Mouse (Mus musculus): ENCODE data around the gene Wscd2.
A peak's percentile ranks its signal among the peaks of the same experiment; 100 is the strongest.
"Not testable (repeated sequence)": the region's sequence is repeated elsewhere in the genome, so short reads cannot be mapped to it uniquely, and the experiment has no call there.

The Wscd2 gene

DNA sequence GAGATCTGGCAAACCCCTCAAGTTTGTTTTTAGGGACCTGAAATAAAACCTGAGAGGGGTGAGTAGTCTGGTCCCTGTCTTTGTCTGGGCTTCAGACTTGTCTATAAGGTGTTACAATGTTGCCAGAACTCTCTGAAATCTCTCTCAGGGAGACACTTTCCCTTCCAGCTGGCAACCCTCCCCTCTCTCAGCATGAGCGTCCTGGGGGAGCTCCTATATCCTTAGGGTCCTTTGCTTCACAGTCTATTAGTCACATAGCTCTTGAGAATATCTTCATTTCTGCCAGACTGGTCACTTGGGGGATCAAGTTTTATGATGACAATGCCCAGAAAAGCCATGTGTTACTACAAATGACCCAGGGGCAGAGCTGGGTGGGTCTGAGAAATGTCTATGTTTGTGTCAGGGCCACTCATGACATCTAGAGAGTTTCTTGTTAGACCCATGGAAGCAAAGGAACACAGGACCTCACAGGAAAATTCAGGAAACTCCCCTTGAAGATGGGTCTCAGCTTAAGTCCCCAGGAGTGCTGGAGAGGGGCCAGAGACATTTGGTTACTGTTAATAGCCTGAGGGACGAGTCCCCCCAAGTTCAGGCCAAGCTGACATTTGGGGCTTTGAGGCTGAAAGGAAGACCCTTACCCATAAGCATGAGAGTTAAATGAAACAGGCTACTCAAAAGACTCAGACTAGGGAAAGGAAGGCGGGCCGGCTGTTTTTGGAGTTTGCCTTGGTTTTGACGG, 93.5 kb downstream of the Wscd2 start:
- peak; percentile 48 for DNase-seq (ENCODE audit: low read depth, low spot score)

DNA sequence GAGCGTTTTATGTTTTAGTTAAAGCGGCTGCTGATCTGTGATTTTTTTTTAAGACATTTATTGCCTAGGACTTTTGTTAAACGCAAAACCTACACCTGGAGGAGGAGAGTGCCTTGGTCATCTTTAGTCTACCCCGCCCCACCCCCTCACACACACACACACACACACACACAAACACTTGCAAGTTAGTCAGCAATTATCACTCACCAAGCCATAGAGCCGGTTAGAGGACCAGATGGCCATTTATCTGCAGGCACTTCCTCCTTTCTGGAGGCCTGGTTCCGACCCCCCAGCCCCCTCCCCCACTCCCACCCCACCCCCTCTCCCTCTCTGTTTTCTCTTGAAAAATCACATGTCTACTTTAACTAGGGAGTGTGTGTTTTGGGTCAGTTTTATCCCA, 94.3 kb downstream of the Wscd2 start:
- DNase-seq (ENCODE audit: low read depth, low spot score), result peak; percentile 52

DNA sequence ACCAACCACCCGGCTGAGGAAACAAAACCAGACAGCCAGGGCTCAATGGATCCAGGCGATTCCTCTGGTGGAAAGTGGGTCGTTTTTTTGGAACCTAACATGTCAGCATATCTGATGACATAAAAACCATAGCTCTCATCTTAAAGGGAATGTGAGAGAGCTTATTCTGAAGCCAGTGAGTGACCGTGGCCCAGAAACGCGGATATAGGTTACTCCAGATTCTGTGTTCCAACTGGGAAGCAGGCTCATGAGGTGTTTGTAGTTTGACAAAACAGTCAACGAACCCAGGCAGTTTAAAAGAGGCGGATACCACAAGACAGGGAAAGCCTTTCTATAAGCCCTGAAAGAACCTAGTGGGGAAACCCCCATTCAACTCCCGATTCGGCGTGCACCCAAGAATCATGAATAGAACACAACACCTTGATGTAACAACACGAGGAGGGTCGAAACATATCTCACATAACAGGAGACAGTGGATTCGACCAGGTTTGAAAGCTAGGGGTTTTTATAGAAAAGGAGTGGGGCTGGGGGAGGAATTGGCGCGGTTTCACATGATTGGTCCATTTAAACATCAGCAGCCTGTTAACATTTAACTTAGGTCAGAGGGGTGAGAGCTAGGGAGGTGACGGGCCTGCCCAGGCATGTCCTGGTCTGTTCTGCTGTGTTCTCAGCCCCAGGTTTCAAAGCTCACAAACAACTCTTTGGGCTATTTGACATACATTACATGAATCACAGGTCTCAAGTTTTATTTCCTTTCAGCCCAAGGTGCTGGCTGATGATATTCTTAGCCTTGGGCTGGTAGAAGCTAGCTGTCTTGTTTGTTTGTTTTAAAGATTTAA, 95.7 kb downstream of the Wscd2 start:
- DNase-seq (ENCODE audit: low read depth, low spot score), result not testable (repeated sequence)

- DNase-seq (ENCODE audit: low read depth, low spot score), result not testable (repeated sequence)
Measured at GRCm38 (mm10) chr5:113586458-113586849, 96.3 kb downstream of the Wscd2 start.

DNA sequence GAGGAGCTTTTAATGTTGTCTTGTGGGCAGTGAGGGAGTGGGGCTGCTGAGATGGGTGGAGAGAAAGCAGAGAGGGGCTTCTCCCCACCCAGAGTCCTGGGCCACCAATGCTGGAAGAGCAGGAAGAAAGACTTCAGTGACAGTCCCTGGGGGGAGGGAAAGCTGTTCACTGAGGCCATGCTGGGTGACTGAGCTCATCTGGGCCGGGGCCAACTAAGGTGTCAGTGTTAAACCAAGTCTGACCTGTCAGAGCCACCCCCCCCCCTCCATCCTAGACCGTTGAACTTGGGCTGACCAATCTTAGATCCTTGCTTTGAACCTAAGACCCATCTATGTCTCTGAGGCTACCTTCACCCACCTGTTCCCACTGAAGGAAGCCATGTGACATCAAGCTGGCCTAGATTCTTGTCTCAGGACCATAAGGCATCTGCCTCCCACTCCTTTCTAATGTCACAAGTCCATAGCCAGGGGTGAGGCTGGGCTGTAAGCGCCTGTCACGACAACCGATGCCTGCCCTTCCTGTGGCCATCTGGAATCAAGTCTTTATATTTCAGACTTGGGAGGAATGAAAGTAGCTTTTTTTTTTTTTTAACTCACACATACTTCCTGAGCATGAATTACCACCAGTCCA, 100.0 kb downstream of the Wscd2 start:
- no peak for DNase-seq (ENCODE audit: low read depth, low spot score)

- no peak for DNase-seq (ENCODE audit: low read depth, low spot score)
Measured at GRCm38 (mm10) chr5:113591166-113591565, 101.0 kb downstream of the Wscd2 start.

GRCm38 (mm10) chr5:113591751-113592230, 101.7 kb downstream of the Wscd2 start:
- DNase-seq (ENCODE audit: low read depth, low spot score), result peak; percentile 32

DNA sequence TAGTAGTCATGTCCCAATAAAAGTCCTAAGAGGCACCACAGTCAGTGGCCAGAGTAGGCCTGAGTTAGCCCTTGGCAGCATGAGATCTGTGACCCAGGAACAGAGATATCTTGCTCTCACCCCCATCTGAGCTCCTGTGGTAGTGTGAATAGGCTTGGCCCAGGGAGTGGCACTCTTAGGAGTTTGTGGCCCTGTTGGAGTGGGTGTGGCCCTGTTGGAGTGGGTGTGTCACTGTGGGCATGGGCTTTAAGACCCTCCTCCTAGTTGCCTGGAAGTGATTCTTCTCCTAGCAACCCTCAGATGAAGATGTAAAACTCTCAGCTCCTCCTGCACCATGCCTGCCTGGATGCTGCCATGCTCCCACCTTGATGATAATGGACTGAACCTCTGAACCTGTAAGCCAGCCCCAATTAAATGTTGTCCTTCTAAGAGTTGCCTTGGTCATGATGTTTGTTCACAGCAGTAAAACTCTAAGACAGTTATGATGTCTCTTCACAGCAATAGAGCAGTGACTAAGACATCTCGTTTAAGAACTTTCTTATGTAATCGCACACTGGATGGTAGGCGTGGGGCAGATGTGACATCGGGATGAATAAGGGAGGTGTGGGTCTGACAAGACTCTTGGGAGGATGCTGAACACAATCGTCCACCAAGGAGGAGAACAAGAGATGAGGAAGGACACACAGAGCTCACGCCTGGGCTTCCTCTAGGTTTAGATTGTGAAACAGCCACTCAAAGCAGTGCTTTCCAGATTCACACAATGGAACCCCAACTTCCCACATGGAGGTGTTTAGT, 104.0 kb downstream of the Wscd2 start:
- no peak for DNase-seq (ENCODE audit: low read depth, low spot score)

GRCm38 (mm10) chr5:113596252-113596651, 106.1 kb downstream of the Wscd2 start:
- DNase-seq (ENCODE audit: low read depth, low spot score), result no peak

- DNase-seq (ENCODE audit: low read depth, low spot score), result no peak
Measured at GRCm38 (mm10) chr5:113596780-113597353, 106.7 kb downstream of the Wscd2 start.

- no peak for DNase-seq (ENCODE audit: low read depth, low spot score)
Measured at GRCm38 (mm10) chr5:113600181-113600580, 110.0 kb downstream of the Wscd2 start.

DNA sequence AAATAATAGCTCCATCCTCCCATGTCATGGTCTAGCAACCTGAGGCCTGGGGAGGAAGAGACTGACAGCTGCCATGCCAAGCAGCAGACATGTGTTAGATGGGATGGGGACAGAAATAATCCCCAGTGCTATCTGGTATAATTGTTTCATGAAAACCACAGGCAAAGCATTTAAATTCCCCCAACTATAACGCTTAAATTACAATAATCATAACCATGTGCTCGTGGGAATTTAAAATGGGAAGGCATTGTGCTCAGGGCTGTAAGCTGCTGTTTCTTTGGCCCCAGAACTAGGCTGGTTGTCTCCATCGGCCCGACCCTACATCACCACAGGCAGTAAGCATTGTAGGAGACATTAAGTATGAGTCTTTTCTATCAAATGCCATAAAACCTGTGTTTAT, 110.7 kb downstream of the Wscd2 start:
- DNase-seq (ENCODE audit: low read depth, low spot score), result no peak

DNA sequence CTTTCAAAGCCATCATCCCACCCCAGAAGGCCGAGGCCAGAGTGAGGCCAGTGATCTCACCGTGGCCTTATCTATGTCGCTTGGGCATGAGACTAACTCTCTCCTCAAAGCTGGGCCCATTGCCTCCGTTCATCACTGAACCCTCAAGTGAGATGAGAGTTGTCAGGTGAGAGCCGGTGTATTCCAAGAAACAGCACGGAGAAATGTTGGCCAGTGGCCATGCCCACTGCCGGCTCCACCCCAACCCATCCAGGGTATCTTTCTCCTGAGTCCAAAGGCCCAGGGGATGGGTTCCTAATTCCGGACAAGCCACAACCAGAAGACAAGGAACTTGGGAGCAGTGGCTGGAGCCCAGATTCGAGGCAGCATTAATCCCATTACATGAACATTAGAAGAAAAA, 113.3 kb downstream of the Wscd2 start:
- no peak for DNase-seq (ENCODE audit: low read depth, low spot score)

GRCm38 (mm10) chr5:113604758-113605157, 114.6 kb downstream of the Wscd2 start:
- no peak for DNase-seq (ENCODE audit: low read depth, low spot score)

DNA sequence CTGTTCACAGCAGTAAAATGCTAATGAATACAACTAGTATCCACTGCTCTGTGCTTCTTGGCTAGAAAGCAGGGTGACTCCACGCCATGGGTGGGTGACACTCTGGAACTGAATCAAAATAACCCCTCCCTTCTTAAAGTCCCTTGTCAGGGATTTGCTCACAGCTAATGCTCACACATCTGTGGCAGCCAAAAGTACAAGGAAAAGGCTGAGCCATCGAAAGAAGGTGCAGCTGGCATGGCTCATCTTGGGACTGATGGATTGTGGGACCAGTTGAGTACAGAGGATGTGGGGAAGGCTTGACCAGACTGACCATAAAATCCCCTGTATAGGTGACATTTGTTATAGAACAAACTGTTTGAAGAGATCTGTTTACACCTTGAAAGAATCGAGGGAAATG, 116.0 kb downstream of the Wscd2 start:
- no peak for DNase-seq (ENCODE audit: low read depth, low spot score)

GRCm38 (mm10) chr5:113606961-113607785, 117.0 kb downstream of the Wscd2 start:
- DNase-seq (ENCODE audit: low read depth, low spot score), result no peak

DNA sequence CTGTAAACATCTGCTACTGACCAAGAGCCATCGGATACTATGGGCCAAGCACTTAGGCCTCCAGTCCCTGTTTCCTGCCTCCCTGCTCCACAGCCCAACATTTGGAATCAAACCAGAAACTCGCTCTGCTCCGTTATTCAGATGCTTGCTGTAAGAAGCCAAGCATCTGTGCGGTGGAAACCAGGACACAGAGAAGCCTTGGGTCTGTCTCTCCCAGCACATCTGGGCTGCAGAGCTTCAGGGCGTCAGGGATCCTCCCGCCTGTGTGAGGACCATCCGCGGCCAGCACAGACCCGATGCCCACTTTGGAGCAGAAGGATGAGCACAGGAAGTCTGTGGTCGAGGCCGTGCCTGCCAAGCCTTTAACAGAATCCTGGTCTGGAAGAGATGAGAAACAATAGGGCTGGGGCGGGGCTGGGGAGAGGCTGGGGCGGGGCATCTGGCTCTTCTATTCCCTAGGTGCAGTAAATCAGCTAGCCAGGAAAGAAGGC, 117.9 kb downstream of the Wscd2 start:
- no peak for DNase-seq (ENCODE audit: low read depth, low spot score)

GRCm38 (mm10) chr5:113608511-113608910, 118.4 kb downstream of the Wscd2 start:
- DNase-seq (ENCODE audit: low read depth, low spot score), result no peak

- DNase-seq (ENCODE audit: low read depth, low spot score), result no peak
Measured at GRCm38 (mm10) chr5:113609891-113610290, 119.8 kb downstream of the Wscd2 start.

DNA sequence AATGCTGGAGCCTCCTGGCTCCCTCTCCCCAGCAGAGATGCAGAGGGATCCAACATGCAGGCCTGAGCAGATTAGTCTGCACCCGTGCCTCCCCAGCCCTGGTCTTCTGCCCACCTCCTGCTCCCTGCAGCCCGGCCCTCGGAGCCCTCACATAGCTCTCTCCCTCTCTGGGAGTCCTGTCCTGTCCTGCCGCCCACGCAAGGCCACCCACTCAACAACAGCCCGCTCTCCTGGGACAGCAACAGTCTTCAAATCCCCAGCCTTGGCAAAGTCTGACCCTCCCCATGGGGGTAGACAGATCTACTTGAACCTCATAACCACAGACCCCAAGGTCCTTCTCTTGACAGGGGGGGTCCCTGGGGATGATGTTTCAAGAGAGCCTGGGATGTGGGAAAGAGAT, 120.4 kb downstream of the Wscd2 start:
- no peak for DNase-seq (ENCODE audit: low read depth, low spot score)
